ENCODE assay signal across 19 mouse cellular contexts in the genomic region with DNA sequence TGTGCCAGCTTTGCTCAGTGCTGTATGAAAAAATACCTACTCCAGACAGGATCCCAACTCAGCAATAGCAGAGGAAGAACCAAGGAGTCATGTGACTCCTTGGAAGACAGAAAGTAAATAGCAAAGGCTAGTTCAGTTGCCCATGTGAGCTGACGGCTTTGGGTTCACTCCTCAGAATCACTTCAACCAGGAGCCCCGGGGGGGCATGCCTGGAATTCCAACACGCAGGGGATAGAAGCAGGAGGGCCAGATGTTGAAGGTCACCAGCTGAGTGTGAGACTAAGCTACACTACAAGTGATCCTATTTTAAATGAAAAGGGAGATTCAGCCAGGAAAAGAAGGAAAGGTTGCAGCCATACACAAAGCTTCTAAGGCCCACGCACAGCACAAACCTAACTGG.
DNase-seq lines count a peak whose midpoint lies in the region; ATAC-seq lines count a peak whose summit lies in the region.
"Had no signal": no experiment of that assay in that cellular context is flagged by ENCODE, and none has a peak within 500 bp of the region (broad histone marks: within the 10 kb centered on the region; RNA-seq: fewer than 3 reads in every experiment).

No protein-coding gene starts in this region.

- no peak overlapping the region for H3K4me2 ChIP-seq in hindbrain, embryonic 13.5 days
- H3K4me2 ChIP-seq: embryonic facial prominence, embryonic 12.5 days; forebrain, embryonic 12.5 days; heart, embryonic 13.5 days; hindbrain, embryonic 12.5 days had no signal

- H3K27ac ChIP-seq in hindbrain, embryonic 10.5 days, result no peak overlapping the region
- H3K27ac ChIP-seq in hindbrain, embryonic 13.5 days, result no peak overlapping the region
- no peak overlapping the region for H3K27ac ChIP-seq in embryonic facial prominence, embryonic 10.5 days (replicated peaks)
- H3K27ac ChIP-seq: embryonic facial prominence, embryonic 12.5 days; forebrain, embryonic 12.5 days; heart, embryonic 13.5 days; hindbrain, embryonic 12.5 days; hindbrain, postnatal 0 days had no signal

- no peak overlapping the region for H3K4me3 ChIP-seq in hindbrain, embryonic 10.5 days
- H3K4me3 ChIP-seq in hindbrain, embryonic 13.5 days, result no peak overlapping the region
- H3K4me3 ChIP-seq in embryonic facial prominence, embryonic 10.5 days, result no peak overlapping the region
- H3K4me3 ChIP-seq: embryonic facial prominence, embryonic 12.5 days; forebrain, embryonic 12.5 days; heart, embryonic 13.5 days; hindbrain, embryonic 12.5 days had no signal

- H3K36me3 ChIP-seq in hindbrain, embryonic 10.5 days, result no peaks in the 10 kb centered on the region
- no peaks in the 10 kb centered on the region for H3K36me3 ChIP-seq in hindbrain, embryonic 13.5 days
- H3K36me3 ChIP-seq in embryonic facial prominence, embryonic 10.5 days (replicated peaks), result no peaks in the 10 kb centered on the region
- H3K36me3 ChIP-seq: embryonic facial prominence, embryonic 12.5 days; forebrain, embryonic 12.5 days; heart, embryonic 13.5 days; hindbrain, embryonic 12.5 days had no signal

- no peak for ATAC-seq in hindbrain, embryonic 13.5 days (ENCODE audit: low FRiP score)
- ATAC-seq: forebrain, postnatal 0 days; hindbrain, postnatal 0 days had no signal

- no peaks in the 10 kb centered on the region for H3K27me3 ChIP-seq in hindbrain, embryonic 10.5 days (ENCODE audit: insufficient read depth, poor library complexity, severe bottlenecking)
- H3K27me3 ChIP-seq in hindbrain, embryonic 13.5 days, result no peaks in the 10 kb centered on the region
- H3K27me3 ChIP-seq in embryonic facial prominence, embryonic 10.5 days (replicated peaks; ENCODE audit: low read depth, poor library complexity, severe bottlenecking), result no peaks in the 10 kb centered on the region
- H3K27me3 ChIP-seq: embryonic facial prominence, embryonic 12.5 days; forebrain, embryonic 12.5 days; heart, embryonic 13.5 days; hindbrain, embryonic 12.5 days had no signal

- no peak overlapping the region for H3K9ac ChIP-seq in hindbrain, embryonic 13.5 days
- H3K9ac ChIP-seq: embryonic facial prominence, embryonic 12.5 days; forebrain, embryonic 12.5 days; forebrain, postnatal 0 days; heart, embryonic 13.5 days; hindbrain, embryonic 12.5 days had no signal

- H3K9me3 ChIP-seq in hindbrain, embryonic 10.5 days, result no peaks in the 10 kb centered on the region
- H3K9me3 ChIP-seq in hindbrain, embryonic 13.5 days, result no peaks in the 10 kb centered on the region
- H3K9me3 ChIP-seq in embryonic facial prominence, embryonic 10.5 days, result no peaks in the 10 kb centered on the region
- H3K9me3 ChIP-seq: embryonic facial prominence, embryonic 12.5 days; forebrain, embryonic 12.5 days; heart, embryonic 13.5 days; hindbrain, embryonic 12.5 days had no signal

- peak; percentile 10 for DNase-seq in hindbrain, embryonic 10.5 days (ENCODE audit: low spot score)
- peak; percentile 77 for DNase-seq in R1 (ENCODE audit: low read depth, low spot score)
- peak; percentile 21 for DNase-seq in embryonic facial prominence, embryonic 10.5 days (ENCODE audit: low spot score)
- DNase-seq in adrenal gland, postnatal 14 days, result no peak
- DNase-seq in kidney, adult 8-10 months, result no peak
- DNase-seq: adrenal gland, adult 8-10 months; cerebellum, adult 18-20 months; cerebellum, adult 9-11 months; cerebellum, postnatal 36 days; forebrain, postnatal 0 days; gastrocnemius, postnatal 14 days; heart, postnatal 36 days; kidney, adult 11 months had no signal

- H3K4me1 ChIP-seq in hindbrain, embryonic 10.5 days (replicated peaks), result no peaks in the 10 kb centered on the region
- H3K4me1 ChIP-seq in hindbrain, embryonic 13.5 days (replicated peaks), result peaks cover 7% of the 10 kb centered on the region
- H3K4me1 ChIP-seq in embryonic facial prominence, embryonic 10.5 days, result no peaks in the 10 kb centered on the region
- H3K4me1 ChIP-seq: embryonic facial prominence, embryonic 12.5 days; heart, embryonic 13.5 days had no signal

- WGBS in hindbrain, embryonic 10.5 days, result 30% methylated on average over 4 of the region's 4 CpGs
- WGBS in hindbrain, embryonic 13.5 days, result 41% methylated on average over 4 of the region's 4 CpGs
- 34% methylated on average over 4 of the region's 4 CpGs for WGBS in embryonic facial prominence, embryonic 10.5 days

Comparison
In these comparisons a context has a peak if more than half of its experiments do, and no peak if none do; other contexts are left out.
1. DNase-seq: peak in hindbrain, embryonic 10.5 days (single experiment), R1 (single experiment) and embryonic facial prominence, embryonic 10.5 days (single experiment); none in adrenal gland, postnatal 14 days (single experiment) and kidney, adult 8-10 months (0 of 2).